8 mouse cellular contexts compared by ENCODE assay signal in genomic region chr10:42307980-42308686, GRCm38 (mm10). TPM values are rescaled to one million over a fixed set of nuclear protein-coding genes. Genes with fewer than 3 reads are reported as not detected.
DNase-seq lines count a peak whose midpoint lies in the region; ATAC-seq lines count a peak whose summit lies in the region.

No protein-coding gene starts in this region.

- peak; percentile 81 for ATAC-seq in hindbrain, embryonic 14.5 days (ENCODE audit: low FRiP score)

- peak overlapping the region; percentile 20 for H3K4me3 ChIP-seq in hindbrain, embryonic 14.5 days (replicated peaks; ENCODE audit: low read length)

- H3K27ac ChIP-seq in hindbrain, embryonic 14.5 days: no peak overlapping the region

- 7% methylated on average over 20 of the region's 20 CpGs for WGBS in hindbrain, embryonic 14.5 days

- H3K36me3 ChIP-seq in hindbrain, embryonic 14.5 days (replicated peaks; ENCODE audit: control insufficient read depth, insufficient read depth): no peaks in the 10 kb centered on the region

- H3K9ac ChIP-seq in hindbrain, embryonic 14.5 days: peak overlapping the region; percentile 42; the same call in 1 of the 2 replicates

- peak; percentile 85 for DNase-seq in R1 (ENCODE audit: low read depth, low spot score)
- peak; percentile 91 to 93 for DNase-seq in cerebellum, postnatal 14 days
- DNase-seq in frontal cortex, postnatal 36 days (ENCODE audit: low spot score in 2 of 2): peak; percentile 83 to 85
- DNase-seq in hindbrain, embryonic 14.5 days (ENCODE audit: low spot score): peak; percentile 92
- DNase-seq in layer of hippocampus, postnatal 36 days: peak; percentile 84 to 85
- DNase-seq in lung, postnatal 25 days (ENCODE audit: low spot score): peak; percentile 55
- peak; percentile 74 for DNase-seq in retina, postnatal 7 days (ENCODE audit: low read depth, low spot score)
- DNase-seq in urinary bladder, postnatal 14 days (ENCODE audit: low spot score): peak; percentile 71

- H3K27me3 ChIP-seq in hindbrain, embryonic 14.5 days (ENCODE audit: control insufficient read depth, insufficient read depth, low read length): peaks cover 11% of the 10 kb centered on the region; the same call in 1 of the 2 replicates

- peak overlapping the region; percentile 54 for H3K4me2 ChIP-seq in hindbrain, embryonic 14.5 days (replicated peaks)

- no peaks in the 10 kb centered on the region for H3K9me3 ChIP-seq in hindbrain, embryonic 14.5 days (ENCODE audit: control insufficient read depth, low read length)

- H3K4me1 ChIP-seq in hindbrain, embryonic 14.5 days (replicated peaks; ENCODE audit: control insufficient read depth, insufficient read depth, low read length): no peaks in the 10 kb centered on the region

RNA-seq across cellular contexts. Expression of gene Foxo3, which starts 31.6 kb away (rescaled TPM):
- polyA plus RNA-seq in hindbrain, embryonic 14.5 days (2014; fragmentation: Nextera tagmentation; extraction: Ambion mirVana): 5.5 and 5.9 TPM in 2 replicates
- 10 to 100 TPM; 45.7 to 50.1 TPM for total RNA-seq in layer of hippocampus, postnatal 36 days (2021)
